Mouse (Mus musculus): Measurements from ENCODE around the gene Gm21858. TPM values are rescaled to one million over a fixed set of nuclear protein-coding genes. Genes with fewer than 3 reads are reported as not detected.
"Not testable (repeated sequence)": the region's sequence is repeated elsewhere in the genome, so short reads cannot be mapped to it uniquely, and the experiment has no call there.

Gm21858 gene
- polyA plus RNA-seq (2016; fragmentation: Nextera tagmentation; extraction: Ambion mirVana): not detected in 2 replicates

DNA sequence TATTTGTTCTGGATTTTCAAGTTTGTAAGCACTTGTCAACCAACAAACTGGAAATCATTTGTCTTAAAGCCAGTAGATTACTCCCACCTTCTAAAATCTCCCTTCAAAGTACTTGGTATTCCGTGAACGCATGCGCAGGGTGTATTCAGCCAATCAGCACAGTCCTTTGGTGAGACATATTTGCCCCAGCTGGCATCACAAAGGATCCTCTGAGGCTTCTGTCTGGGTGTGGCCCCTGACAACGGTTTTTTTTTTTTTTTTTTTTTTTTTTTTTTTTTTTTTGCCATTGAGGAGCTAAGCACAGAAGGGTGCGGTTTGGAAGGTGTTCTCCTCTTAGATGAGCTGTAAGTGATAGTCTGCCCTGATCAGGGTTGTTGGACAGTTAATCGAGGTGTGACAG lies at the start of gene Gm21858:
Gene Gm21858 (plus strand): TSS at position 301 of the 400 bp plus-strand sequence.
- not testable (repeated sequence) for H3K9me3 ChIP-seq; H3K27ac ChIP-seq; H3K36me3 ChIP-seq; DNase-seq (ENCODE audit: low spot score); H3K4me3 ChIP-seq; H3K27me3 ChIP-seq (ENCODE audit: insufficient read depth, poor library complexity, severe bottlenecking); H3K4me1 ChIP-seq
- WGBS: no CpG with 5 or more reads among the region's 6 CpGs

Measured in heart, embryonic 10.5 days (tissue).